Mouse (Mus musculus): ENCODE data around the gene Prdm16.

- no peak for TF ChIP-seq CTCF (IDR thresholded peaks at IDR 0.05; ENCODE audit: low read depth)
- no peak for TF ChIP-seq EP300 (IDR thresholded peaks at IDR 0.05; ENCODE audit: low read depth)
These were observed 91.4 kb downstream of the Prdm16 start for GRCm38 (mm10) chr4:154545296-154545695.

All from liver, postnatal 0 days (tissue).